Mouse (Mus musculus) liver, embryonic 14 days (tissue): ENCODE measurements around the gene 2700081O15Rik. TPM values are rescaled to one million over a fixed set of nuclear protein-coding genes. Genes with fewer than 3 reads are reported as not detected.

Experiments
- polyA plus RNA-seq: library from polyadenylated mRNA; depleted of rRNA; stranded (reverse); fragments of >200 nt; gene quantifications from 2 replicates; pipeline ENCODE4 v1.2.3, GENCODE M21; 2012; rRNA removed

Gene 2700081O15Rik
- polyA plus RNA-seq: 5.8 and 6.2 TPM in 2 replicates

DNA sequence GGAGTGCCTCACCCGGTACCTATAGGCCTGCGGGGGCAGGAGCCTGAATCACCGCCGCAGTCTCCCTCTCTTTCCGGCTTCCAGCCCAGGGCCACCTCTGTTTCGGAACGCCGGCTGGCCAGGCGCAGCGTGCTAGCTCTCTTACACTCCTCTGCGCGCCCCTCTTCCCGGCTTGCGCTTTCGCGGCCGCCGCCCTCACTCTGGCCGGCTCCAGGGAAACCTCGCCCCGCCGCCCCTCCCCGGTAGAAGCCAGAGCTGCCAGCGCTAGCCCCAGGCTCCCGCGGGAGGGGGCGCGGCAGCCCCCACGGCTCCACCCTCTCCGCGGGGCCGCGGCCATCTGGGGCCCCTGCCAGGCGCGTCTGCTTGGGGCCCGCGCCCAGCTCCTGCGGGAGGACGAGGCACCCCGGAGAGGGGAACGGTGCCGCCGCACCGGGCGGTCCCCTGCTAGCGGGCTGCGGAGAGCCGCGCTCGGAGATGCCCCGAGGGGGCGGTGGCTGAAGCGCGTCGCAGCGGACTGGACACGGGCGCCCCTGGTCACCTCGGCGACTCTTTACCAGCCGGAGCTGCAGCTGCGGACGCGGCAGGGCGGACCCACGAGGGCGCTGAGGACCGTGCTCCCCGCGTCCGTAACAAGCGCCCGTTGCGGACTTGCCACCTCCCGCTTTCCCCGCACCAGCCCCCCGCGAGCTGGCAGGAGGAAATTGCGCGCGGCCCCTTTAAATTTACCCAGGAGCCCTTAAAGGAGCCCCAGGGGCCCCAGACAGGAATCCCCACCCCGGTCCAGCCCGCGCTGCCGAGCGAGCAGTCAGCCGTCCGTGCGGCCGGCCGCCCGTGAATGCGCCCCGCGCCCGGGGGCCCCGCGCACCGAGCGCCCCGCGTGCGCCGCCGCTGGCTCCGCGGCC lies at the start of gene 2700081O15Rik:
Gene 2700081O15Rik, plus strand, starts transcription at position 792 of the 902 bp plus-strand sequence.

GRCm38 (mm10) chr19:7382903-7383865 lies 34.2 kb upstream of the 2700081O15Rik start, which contains the start of gene Spindoc:
Gene Spindoc (minus strand): TSS chr19:7382994.

Other genes with a start within 250 kb of the 2700081O15Rik start
- 29.6 and 35.9 TPM in 2 replicates for gene Otub1, start 211.3 kb upstream of the 2700081O15Rik start, polyA plus RNA-seq
- gene Cox8a, start 200.0 kb upstream of the 2700081O15Rik start, polyA plus RNA-seq: 256 and 259 TPM in 2 replicates
- gene Naa40, start 176.4 kb upstream of the 2700081O15Rik start, polyA plus RNA-seq: 14.9 and 18.8 TPM in 2 replicates
- gene Rcor2, start 150.3 kb upstream of the 2700081O15Rik start, polyA plus RNA-seq: 1.8 and 2.3 TPM in 2 replicates
- 14.6 and 19.0 TPM in 2 replicates for gene Mark2, start 75.8 kb upstream of the 2700081O15Rik start, polyA plus RNA-seq
- 2.9 and 3.1 TPM in 2 replicates for gene Spindoc, start 34.6 kb upstream of the 2700081O15Rik start, polyA plus RNA-seq
- gene Rtn3, start 65.7 kb downstream of the 2700081O15Rik start, polyA plus RNA-seq: 42.7 and 51.6 TPM in 2 replicates
- 8.0 and 8.8 TPM in 2 replicates for gene Atl3, start 76.4 kb downstream of the 2700081O15Rik start, polyA plus RNA-seq
- gene Pla2g16, start 139.8 kb downstream of the 2700081O15Rik start, polyA plus RNA-seq: 23.0 and 23.5 TPM in 2 replicates
- 0.01 TPM in 1 of 2 replicates, not detected in the other for gene Lgals12, start 189.6 kb downstream of the 2700081O15Rik start, polyA plus RNA-seq
- not detected in 2 replicates for gene Hrasls5, start 194.9 kb downstream of the 2700081O15Rik start, polyA plus RNA-seq